Mouse (Mus musculus): ENCODE measurements around the gene Pwp2. TPM values are rescaled to one million over a fixed set of nuclear protein-coding genes. Genes with fewer than 3 reads are reported as not detected.

Gene Pwp2
- polyA plus RNA-seq, 1 experiment from 2014 or later, result 13.6 TPM

GRCm38 (mm10) chr10:78139572-78140250 lies 45.2 kb downstream of the Pwp2 start:
- Histone ChIP-seq H3K27ac (peak overlapping the region; percentile 81), H3K27me3 (ENCODE audit: insufficient read depth, low read length) (no peaks in the 10 kb centered on the region), H3K9ac (ENCODE audit: low read depth, low read length) (no peak overlapping the region), H3K4me1 (replicated peaks; ENCODE audit: insufficient read depth, low read length) (peaks cover 17% of the 10 kb centered on the region), H3K4me3 (replicated peaks; ENCODE audit: low read depth, low read length) (no peak overlapping the region), H3K36me3 (ENCODE audit: insufficient read depth, low read length) (no peaks in the 10 kb centered on the region), H3K4me2 (ENCODE audit: low read length) (no peak overlapping the region), H3K9me3 (replicated peaks; ENCODE audit: low read length) (no peaks in the 10 kb centered on the region)
- TF ChIP-seq CTCF (IDR thresholded peaks at IDR 0.05; ENCODE audit: low read depth), result no peak
- WGBS, result 42% methylated on average over 11 of the region's 11 CpGs
- DNase-seq (ENCODE audit: low spot score) (peak; percentile 58), ATAC-seq (replicated peaks; ENCODE audit: low FRiP score, low read depth) (no peak)

- Histone ChIP-seq H3K4me1 (replicated peaks; ENCODE audit: insufficient read depth, low read length) (peaks cover 21% of the 10 kb centered on the region), H3K36me3 (ENCODE audit: insufficient read depth, low read length) (no peaks in the 10 kb centered on the region), H3K4me3 (replicated peaks; ENCODE audit: low read depth, low read length) (no peak overlapping the region), H3K9ac (ENCODE audit: low read depth, low read length) (no peak overlapping the region), H3K9me3 (replicated peaks; ENCODE audit: low read length) (no peaks in the 10 kb centered on the region), H3K27me3 (ENCODE audit: insufficient read depth, low read length) (no peaks in the 10 kb centered on the region), H3K4me2 (ENCODE audit: low read length) (no peak overlapping the region), H3K27ac (peak overlapping the region; percentile 81)
- DNase-seq (ENCODE audit: low spot score) (peak; percentile 85), ATAC-seq (replicated peaks; ENCODE audit: low FRiP score, low read depth) (peak; percentile 70; the same call in 1 of the 2 replicates)
- 33% methylated on average over 14 of the region's 14 CpGs for WGBS
- TF ChIP-seq CTCF (IDR thresholded peaks at IDR 0.05; ENCODE audit: low read depth), result no peak
Measured at GRCm38 (mm10) chr10:78138812-78139523, 46.0 kb downstream of the Pwp2 start.

- H3K36me3 ChIP-seq (ENCODE audit: insufficient read depth, low read length), result no peaks in the 10 kb centered on the region
- ATAC-seq (replicated peaks; ENCODE audit: low FRiP score, low read depth) (no peak), DNase-seq (ENCODE audit: low spot score) (no peak)
- H3K4me3 ChIP-seq (replicated peaks; ENCODE audit: low read depth, low read length), result no peak overlapping the region
- no peaks in the 10 kb centered on the region for H3K27me3 ChIP-seq (ENCODE audit: insufficient read depth, low read length)
- no peak overlapping the region for H3K9ac ChIP-seq (ENCODE audit: low read depth, low read length)
- H3K4me1 ChIP-seq (replicated peaks; ENCODE audit: insufficient read depth, low read length), result peaks cover 21% of the 10 kb centered on the region
- WGBS, result 91% methylated on average over 3 of the region's 3 CpGs
- H3K9me3 ChIP-seq (replicated peaks; ENCODE audit: low read length), result no peaks in the 10 kb centered on the region
- H3K4me2 ChIP-seq (ENCODE audit: low read length), result no peak overlapping the region
- TF ChIP-seq CTCF (IDR thresholded peaks at IDR 0.05; ENCODE audit: low read depth), result no peak
- no peak overlapping the region for H3K27ac ChIP-seq
Measured at GRCm38 (mm10) chr10:78137191-78137590, 47.8 kb downstream of the Pwp2 start.

DNA sequence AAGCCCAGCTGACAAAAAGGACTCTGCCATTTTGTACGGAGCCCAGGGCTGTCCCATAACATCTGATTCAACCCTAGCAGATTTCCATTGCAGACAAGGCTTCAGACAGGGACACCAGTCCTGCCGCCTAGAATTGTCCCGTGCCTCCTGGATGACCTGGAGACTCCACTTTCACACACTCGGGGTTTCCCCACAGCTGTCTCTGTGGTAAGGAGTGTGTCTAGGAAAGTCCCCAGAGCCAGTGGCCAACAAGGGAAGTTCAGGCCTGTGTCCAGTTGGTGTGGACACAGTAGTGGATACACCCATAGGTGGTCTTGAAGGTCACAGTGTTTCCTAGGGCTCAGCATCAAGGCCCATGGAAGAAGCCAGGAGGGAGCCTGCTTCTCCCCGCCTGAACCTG lies 49.0 kb downstream of the Pwp2 start:
- H3K9ac ChIP-seq (ENCODE audit: low read depth, low read length), result no peak overlapping the region
- no peak overlapping the region for H3K4me2 ChIP-seq (ENCODE audit: low read length)
- no peaks in the 10 kb centered on the region for H3K9me3 ChIP-seq (replicated peaks; ENCODE audit: low read length)
- no peak for DNase-seq (ENCODE audit: low spot score)
- no peak for TF ChIP-seq CTCF (IDR thresholded peaks at IDR 0.05; ENCODE audit: low read depth)
- H3K4me1 ChIP-seq (replicated peaks; ENCODE audit: insufficient read depth, low read length), result peaks cover 21% of the 10 kb centered on the region
- WGBS, result 76% methylated on average over 5 of the region's 5 CpGs
- H3K4me3 ChIP-seq (replicated peaks; ENCODE audit: low read depth, low read length), result no peak overlapping the region
- H3K27me3 ChIP-seq (ENCODE audit: insufficient read depth, low read length), result no peaks in the 10 kb centered on the region
- H3K36me3 ChIP-seq (ENCODE audit: insufficient read depth, low read length), result no peaks in the 10 kb centered on the region
- no peak overlapping the region for H3K27ac ChIP-seq
- no peak for ATAC-seq (replicated peaks; ENCODE audit: low FRiP score, low read depth)

DNA sequence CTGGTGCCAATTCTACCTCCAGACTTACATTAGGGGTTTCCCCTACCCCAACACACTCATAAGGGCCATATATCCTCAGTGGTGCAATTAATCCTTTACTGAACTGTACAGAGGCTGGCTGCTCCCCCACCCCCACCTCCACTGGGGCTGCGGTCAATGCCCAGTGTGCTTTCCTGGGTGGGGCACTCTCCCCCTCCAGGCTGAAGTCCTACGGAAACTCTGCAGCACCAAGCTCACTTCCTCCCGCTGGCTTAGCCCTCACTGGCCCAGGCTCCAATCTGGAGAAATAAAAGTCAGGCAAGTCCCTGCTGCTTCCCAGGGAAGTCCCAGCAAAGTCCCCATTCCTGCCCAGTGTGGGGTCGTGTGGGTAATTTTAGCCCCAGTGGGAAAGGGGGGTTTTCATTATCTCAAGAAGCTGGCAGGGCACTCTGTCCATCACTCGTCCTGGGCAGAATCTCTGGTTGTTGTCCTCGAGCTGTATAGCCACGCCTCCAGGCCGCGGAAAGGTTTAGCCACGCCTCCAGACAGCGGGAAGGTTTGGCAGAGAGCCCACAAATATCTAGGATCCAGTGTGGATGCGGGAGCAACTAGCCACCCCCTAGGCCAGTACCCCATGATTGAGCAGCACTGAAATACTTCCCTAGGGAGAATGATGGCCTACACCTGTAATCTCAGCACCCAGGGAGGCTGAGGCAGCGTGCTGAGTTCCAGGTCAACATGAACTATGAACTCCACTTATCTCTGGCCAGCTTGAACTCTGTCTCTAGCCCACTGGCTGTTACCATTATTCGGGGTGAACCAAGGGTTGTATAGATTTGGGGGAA lies 49.8 kb downstream of the Pwp2 start:
- peak overlapping the region; percentile 38; the same call in 1 of the 2 replicates for H3K27ac ChIP-seq
- H3K4me3 ChIP-seq (replicated peaks; ENCODE audit: low read depth, low read length), result no peak overlapping the region
- H3K4me2 ChIP-seq (ENCODE audit: low read length), result peak overlapping the region; percentile 9; the same call in 1 of the 2 replicates
- H3K9ac ChIP-seq (ENCODE audit: low read depth, low read length), result 0 out of 2 replicates have a peak overlapping the region, but pooled peaks have one; percentile 5
- no peaks in the 10 kb centered on the region for H3K27me3 ChIP-seq (ENCODE audit: insufficient read depth, low read length)
- peaks cover 20% of the 10 kb centered on the region for H3K4me1 ChIP-seq (replicated peaks; ENCODE audit: insufficient read depth, low read length)
- H3K36me3 ChIP-seq (ENCODE audit: insufficient read depth, low read length), result no peaks in the 10 kb centered on the region
- ATAC-seq (replicated peaks; ENCODE audit: low FRiP score, low read depth) (peak; percentile 59), DNase-seq (ENCODE audit: low spot score) (peak; percentile 68)
- no peaks in the 10 kb centered on the region for H3K9me3 ChIP-seq (replicated peaks; ENCODE audit: low read length)
- TF ChIP-seq CTCF (IDR thresholded peaks at IDR 0.05; ENCODE audit: low read depth), result no peak
- 10% methylated on average over 14 of the region's 14 CpGs for WGBS

GRCm38 (mm10) chr10:78134400-78134799 lies 50.5 kb downstream of the Pwp2 start:
- Histone ChIP-seq H3K4me2 (ENCODE audit: low read length) (no peak overlapping the region), H3K4me1 (replicated peaks; ENCODE audit: insufficient read depth, low read length) (peaks cover 13% of the 10 kb centered on the region), H3K27me3 (ENCODE audit: insufficient read depth, low read length) (no peaks in the 10 kb centered on the region), H3K4me3 (replicated peaks; ENCODE audit: low read depth, low read length) (no peak overlapping the region), H3K27ac (no peak overlapping the region), H3K36me3 (ENCODE audit: insufficient read depth, low read length) (no peaks in the 10 kb centered on the region), H3K9ac (ENCODE audit: low read depth, low read length) (no peak overlapping the region), H3K9me3 (replicated peaks; ENCODE audit: low read length) (no peaks in the 10 kb centered on the region)
- WGBS, result 71% methylated on average over 4 of the region's 4 CpGs
- ATAC-seq (replicated peaks; ENCODE audit: low FRiP score, low read depth), result no peak
- no peak for DNase-seq (ENCODE audit: low spot score)
- TF ChIP-seq CTCF (IDR thresholded peaks at IDR 0.05; ENCODE audit: low read depth), result no peak

Measured in kidney, postnatal 0 days (tissue).